Mouse (Mus musculus) liver, embryonic 15.5 days (tissue): Measurements from ENCODE around the gene Olfr1126. TPM values are rescaled to one million over a fixed set of nuclear protein-coding genes. Genes with fewer than 3 reads are reported as not detected.
"Not testable (repeated sequence)": the region's sequence is repeated elsewhere in the genome, so short reads cannot be mapped to it uniquely, and the experiment has no call there.

Experiments used
- ATAC-seq: fragments of 200-750 bp; cut with Nextera tagmentation; 2 replicates; pipeline ENCODE4 v1.8.0; 2017; ENCODE audit warnings: moderate number of reproducible peaks, mild to moderate bottlenecking, moderate library complexity; ENCODE audit not compliant: insufficient read depth
- H3K27ac ChIP-seq: fragments of 300-500 bp; sonication (generic); replicated peaks from 2 replicates; pipeline ENCODE4 v1.5.1; 2015; ENCODE audit warnings: mild to moderate bottlenecking, inconsistent platforms
- H3K27me3 ChIP-seq: fragments of 300-500 bp; sonication (generic); 2 replicates; pipeline ENCODE4 v1.6.1; 2015; ENCODE audit warnings: mild to moderate bottlenecking, inconsistent platforms
- H3K36me3 ChIP-seq: fragments of 300-500 bp; sonication (generic); replicated peaks from 2 replicates; pipeline ENCODE4 v1.6.1; 2015; ENCODE audit warnings: moderate library complexity, mild to moderate bottlenecking, inconsistent platforms
- H3K4me1 ChIP-seq: fragments of 300-500 bp; sonication (generic); replicated peaks from 2 replicates; pipeline ENCODE4 v1.6.1; 2015; ENCODE audit warnings: inconsistent platforms
- H3K4me2 ChIP-seq: fragments of 300-500 bp; sonication (generic); 2 replicates; pipeline ENCODE4 v1.6.1; 2015; ENCODE audit warnings: moderate library complexity, mild to moderate bottlenecking, inconsistent platforms
- H3K4me3 ChIP-seq: fragments of 300-500 bp; sonication (generic); replicated peaks from 2 replicates; pipeline ENCODE4 v1.5.1; 2015; ENCODE audit warnings: mild to moderate bottlenecking, inconsistent platforms
- H3K9ac ChIP-seq: fragments of 300-500 bp; sonication (generic); 2 replicates; pipeline ENCODE4 v1.6.1; 2015; ENCODE audit warnings: moderate library complexity, mild to moderate bottlenecking, inconsistent platforms
- H3K9me3 ChIP-seq: fragments of 300-500 bp; sonication (generic); replicated peaks from 2 replicates; pipeline ENCODE4 v1.6.1; 2016; ENCODE audit warnings: inconsistent platforms
- WGBS: fragments of 180-500 bp; shearing (Covaris S2); methylation state at CpG from one replicate; pipeline ENCODE4 v1.1.7; 2015; ENCODE audit warnings: mixed read lengths; ENCODE audit not compliant: insufficient replicate concordance; 5-methylcytosine and 5-hydroxymethylcytosine counted together
- polyA plus RNA-seq: library from polyadenylated mRNA; unstranded; fragments of >200 nt; fragmentation: Nextera tagmentation; extraction: Ambion mirVana; gene quantifications from 2 replicates; pipeline ENCODE4 v1.2.1, GENCODE M21; 2015

Gene Olfr1126
- polyA plus RNA-seq: not detected in 2 replicates

- no peaks in the 10 kb centered on the region for H3K27me3 ChIP-seq
- no peak for ATAC-seq
- no peak within 1 kb of the TSS for H3K4me3 ChIP-seq
- no peaks in the 10 kb centered on the region for H3K9me3 ChIP-seq
- H3K9ac ChIP-seq: no peak within 1 kb of the TSS
- no peaks in the 10 kb centered on the region for H3K4me1 ChIP-seq
- H3K27ac ChIP-seq: no peak within 1 kb of the TSS
- H3K36me3 ChIP-seq: no peaks in the 10 kb centered on the region
- no peak within 1 kb of the TSS for H3K4me2 ChIP-seq
These were observed at the start of gene Olfr1126 for GRCm38 (mm10) chr2:87453662-87454061. TSS of gene Olfr1126 (plus strand) at chr2:87453962.

GRCm38 (mm10) chr2:87416335-87416734 is 37.4 kb upstream of the Olfr1126 start, which contains the start of gene Olfr1123:
TSS of gene Olfr1123 (plus strand) at chr2:87416635.
- no peak for ATAC-seq
- Histone ChIP-seq H3K4me3 (no peak within 1 kb of the TSS), H3K27me3 (no peaks in the 10 kb centered on the region), H3K27ac (no peak within 1 kb of the TSS), H3K4me2 (no peak within 1 kb of the TSS), H3K9me3 (no peaks in the 10 kb centered on the region), H3K9ac (no peak within 1 kb of the TSS), H3K36me3 (no peaks in the 10 kb centered on the region), H3K4me1 (no peaks in the 10 kb centered on the region)
- 64% methylated on average over 1 of the region's 1 CpGs for WGBS

DNA sequence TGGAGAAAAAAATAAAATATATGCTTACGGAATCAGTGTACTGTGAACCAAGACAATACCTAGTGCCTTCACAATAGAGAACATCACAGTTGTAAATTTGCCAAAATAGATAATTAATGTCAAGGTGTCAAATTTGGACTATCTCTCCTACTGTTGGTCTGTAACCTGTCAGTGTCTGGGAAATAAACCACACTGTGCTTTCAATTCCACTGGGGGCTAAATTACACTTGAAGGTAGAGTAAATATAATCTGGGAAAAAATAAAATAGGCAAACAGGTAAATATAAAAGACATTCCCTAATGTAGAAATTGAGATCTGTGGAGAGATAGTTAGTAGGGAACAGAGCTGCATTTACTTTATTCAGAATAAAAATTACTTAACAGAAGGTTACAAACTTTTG is 23.8 kb upstream of the Olfr1126 start, which contains the start of gene Olfr1124:
Gene Olfr1124, plus strand, starts transcription at position 301 of the 400 bp plus-strand sequence.
- Histone ChIP-seq H3K9me3 (no peaks in the 10 kb centered on the region), H3K36me3 (no peaks in the 10 kb centered on the region), H3K4me1 (no peaks in the 10 kb centered on the region), H3K4me3 (no peak within 1 kb of the TSS), H3K9ac (no peak within 1 kb of the TSS), H3K4me2 (no peak within 1 kb of the TSS), H3K27ac (no peak within 1 kb of the TSS), H3K27me3 (no peaks in the 10 kb centered on the region)
- no peak for ATAC-seq
- 82% methylated on average over 1 of the region's 1 CpGs for WGBS

DNA sequence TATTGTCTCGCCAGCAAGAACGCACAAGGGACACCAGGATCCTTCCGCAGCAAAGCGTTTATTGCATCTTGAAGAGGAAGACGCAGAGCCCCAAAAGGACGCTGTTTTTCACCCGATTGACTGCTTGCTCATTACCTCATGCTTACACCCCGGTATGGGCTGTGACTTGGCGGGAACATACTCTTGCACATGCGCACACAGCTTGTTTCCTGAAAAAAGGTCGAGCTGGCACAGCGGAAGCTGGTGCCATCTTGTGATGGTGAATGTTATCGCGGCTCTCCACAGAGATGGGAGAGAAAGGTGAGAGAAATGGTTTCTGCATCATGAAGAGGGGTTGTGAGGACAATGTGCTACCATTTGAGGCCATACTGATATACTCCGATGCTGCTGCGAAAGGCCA is 16.0 kb upstream of the Olfr1126 start:
- Histone ChIP-seq H3K27me3 (no peaks in the 10 kb centered on the region), H3K36me3 (no peaks in the 10 kb centered on the region), H3K4me3 (no peak overlapping the region), H3K4me2 (no peak overlapping the region), H3K9me3 (no peaks in the 10 kb centered on the region), H3K4me1 (no peaks in the 10 kb centered on the region), H3K27ac (no peak overlapping the region), H3K9ac (no peak overlapping the region)
- ATAC-seq: no peak
- 76% methylated on average over 16 of the region's 16 CpGs for WGBS

DNA sequence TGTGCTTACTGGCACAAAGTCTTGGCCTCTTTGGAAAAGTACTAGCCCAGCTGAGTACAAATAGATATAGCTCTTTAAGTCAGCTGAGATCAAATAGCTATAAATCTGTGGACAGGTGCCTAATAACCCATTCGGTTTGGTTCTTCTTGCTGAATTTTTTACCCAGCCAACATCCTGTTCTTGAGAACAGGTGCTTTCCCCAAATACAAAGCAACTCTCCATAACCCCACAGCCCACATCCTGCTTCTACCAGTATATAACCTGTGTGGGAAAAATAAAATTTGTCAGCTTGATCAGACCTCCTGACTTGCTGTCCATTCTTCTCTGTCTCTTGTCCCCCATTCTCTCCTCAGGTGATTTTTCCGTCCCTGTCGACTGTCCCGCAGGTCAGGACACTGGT is 8.0 kb downstream of the Olfr1126 start:
- Histone ChIP-seq H3K27me3 (no peaks in the 10 kb centered on the region), H3K27ac (no peak overlapping the region), H3K9me3 (no peaks in the 10 kb centered on the region), H3K4me1 (no peaks in the 10 kb centered on the region), H3K4me2 (no peak overlapping the region), H3K4me3 (no peak overlapping the region), H3K36me3 (no peaks in the 10 kb centered on the region), H3K9ac (no peak overlapping the region)
- 68% methylated on average over 4 of the region's 4 CpGs for WGBS
- no peak for ATAC-seq

GRCm38 (mm10) chr2:87480207-87480606 is 26.4 kb downstream of the Olfr1126 start:
- Histone ChIP-seq H3K27ac (no peak overlapping the region), H3K27me3 (no peaks in the 10 kb centered on the region), H3K4me2 (no peak overlapping the region), H3K9ac (no peak overlapping the region), H3K36me3 (no peaks in the 10 kb centered on the region), H3K4me1 (no peaks in the 10 kb centered on the region), H3K4me3 (no peak overlapping the region), H3K9me3 (no peaks in the 10 kb centered on the region)
- no peak for ATAC-seq

DNA sequence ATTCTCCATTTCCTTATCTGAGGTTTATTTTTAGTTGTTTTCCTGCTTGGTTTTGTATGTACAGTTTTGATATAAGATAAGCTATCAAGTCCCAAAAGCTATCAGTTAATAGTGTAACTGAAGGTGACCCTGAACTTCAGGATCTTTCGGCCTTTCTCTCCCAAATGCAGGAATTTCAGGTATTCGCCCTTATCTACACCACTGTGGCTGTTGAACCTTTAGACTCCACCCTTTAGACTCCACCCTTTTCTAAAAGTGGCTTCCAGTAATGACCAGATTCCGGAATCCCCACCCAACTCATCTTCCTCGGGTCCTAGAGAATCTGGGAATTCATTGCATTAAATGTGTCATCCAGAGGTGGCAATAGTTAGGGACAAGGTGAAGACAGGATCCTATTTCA is 27.4 kb downstream of the Olfr1126 start:
- Histone ChIP-seq H3K27ac (no peak overlapping the region), H3K4me3 (no peak overlapping the region), H3K4me2 (no peak overlapping the region), H3K4me1 (no peaks in the 10 kb centered on the region), H3K9ac (no peak overlapping the region), H3K9me3 (no peaks in the 10 kb centered on the region), H3K27me3 (no peaks in the 10 kb centered on the region), H3K36me3 (no peaks in the 10 kb centered on the region)
- 55% methylated on average over 4 of the region's 4 CpGs for WGBS
- ATAC-seq: no peak

DNA sequence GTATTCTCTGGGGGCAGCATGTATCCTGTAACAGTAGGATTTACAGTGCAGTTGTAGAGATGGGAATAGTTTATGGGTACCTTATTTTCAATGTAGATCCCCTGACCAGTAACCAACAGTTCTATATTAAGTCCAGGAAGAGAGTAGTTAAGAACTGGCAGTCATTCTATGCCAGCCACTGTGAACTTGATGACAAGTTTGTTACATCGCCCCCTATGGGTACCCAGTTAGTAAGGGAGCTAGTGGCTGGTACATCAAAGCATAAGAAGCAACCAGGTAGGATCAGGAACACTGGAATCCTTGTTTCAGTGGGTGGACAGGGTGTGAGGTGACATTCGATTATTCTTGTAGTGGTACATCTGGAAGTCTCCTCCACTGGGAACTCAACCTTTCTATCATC is 28.5 kb downstream of the Olfr1126 start:
- H3K36me3 ChIP-seq: no peaks in the 10 kb centered on the region
- no peak overlapping the region for H3K27ac ChIP-seq
- no peak overlapping the region for H3K9ac ChIP-seq
- H3K4me1 ChIP-seq: no peaks in the 10 kb centered on the region
- H3K4me2 ChIP-seq: no peak overlapping the region
- no peak overlapping the region for H3K4me3 ChIP-seq
- no peaks in the 10 kb centered on the region for H3K27me3 ChIP-seq
- 60% methylated on average over 2 of the region's 2 CpGs for WGBS
- no peaks in the 10 kb centered on the region for H3K9me3 ChIP-seq
- ATAC-seq: no peak

GRCm38 (mm10) chr2:87496993-87497392 is 43.2 kb downstream of the Olfr1126 start, which contains the start of gene Pramel7:
TSS of gene Pramel7 (minus strand) at chr2:87497093.
- not testable (repeated sequence) for H3K4me1 ChIP-seq, H3K9me3 ChIP-seq, H3K4me3 ChIP-seq, H3K27ac ChIP-seq, H3K36me3 ChIP-seq, H3K9ac ChIP-seq, H3K27me3 ChIP-seq, ATAC-seq, H3K4me2 ChIP-seq
- WGBS: 74% methylated on average over 4 of the region's 5 CpGs

GRCm38 (mm10) chr2:87506265-87506664 is 52.5 kb downstream of the Olfr1126 start, which contains the start of gene Pramel6:
TSS of gene Pramel6 (plus strand) at chr2:87506565.
- Histone ChIP-seq H3K9ac (no peak within 1 kb of the TSS), H3K4me1 (no peaks in the 10 kb centered on the region), H3K27ac (no peak within 1 kb of the TSS), H3K4me2 (no peak within 1 kb of the TSS), H3K36me3 (no peaks in the 10 kb centered on the region), H3K9me3 (no peaks in the 10 kb centered on the region), H3K4me3 (no peak within 1 kb of the TSS), H3K27me3 (no peaks in the 10 kb centered on the region)
- no peak for ATAC-seq
- 69% methylated on average over 6 of the region's 6 CpGs for WGBS
